Mouse (Mus musculus): ENCODE measurements around the gene St6galnac3. TPM values are rescaled to one million over a fixed set of nuclear protein-coding genes. Genes with fewer than 3 reads are reported as not detected.

Gene St6galnac3
- polyA plus RNA-seq, 1 experiment, result 13.6 TPM

DNA sequence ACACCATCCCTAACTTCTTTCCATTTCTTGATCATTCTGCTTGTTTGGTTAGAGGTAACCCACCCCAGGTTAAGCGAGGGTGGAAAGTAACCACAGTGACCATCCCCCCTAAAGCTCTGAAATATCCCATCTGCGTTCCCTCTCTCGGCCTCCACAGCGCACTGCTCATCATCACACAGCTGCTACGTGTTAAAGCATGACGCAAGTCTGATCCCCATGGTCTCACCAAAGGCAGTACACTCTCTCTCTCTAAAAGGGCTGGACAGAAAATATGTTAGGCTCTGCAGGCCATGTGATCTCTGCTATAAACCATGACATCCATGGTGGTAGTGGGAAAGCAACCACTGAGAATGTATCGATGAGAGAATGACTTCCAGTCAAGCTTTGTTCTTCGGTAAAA lies 14.4 kb upstream of the St6galnac3 start:
- 90% methylated on average over 8 of the region's 8 CpGs for WGBS
- TF ChIP-seq CTCF (IDR thresholded peaks at IDR 0.05; ENCODE audit: control insufficient read depth, insufficient read depth, low read length), result no peak
- no peak for TF ChIP-seq POLR2A (IDR thresholded peaks at IDR 0.05; ENCODE audit: borderline replicate concordance, control insufficient read depth, low read depth, low read length)
- no peak overlapping the region for H3K27ac ChIP-seq (ENCODE audit: control insufficient read depth, insufficient read depth, low read depth, low read length, poor library complexity)

DNA sequence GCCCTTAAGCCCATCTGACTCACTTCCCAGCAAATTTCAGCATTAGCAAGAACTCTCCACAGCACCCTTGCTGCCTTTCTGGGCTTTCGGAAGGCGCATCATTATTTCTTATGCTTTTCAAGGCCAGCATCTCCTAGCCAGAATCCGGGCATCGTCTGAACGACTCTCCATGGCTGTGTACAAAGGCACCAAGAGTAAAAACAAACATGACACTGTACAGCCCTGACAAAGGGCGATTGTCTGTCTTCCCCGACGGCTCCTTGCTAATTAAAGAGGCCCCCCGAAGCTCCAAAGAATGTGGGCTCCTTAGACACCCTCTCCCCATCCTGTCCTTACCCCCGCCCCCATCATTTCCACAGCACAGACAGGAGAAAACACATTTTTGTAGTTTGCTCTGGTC lies 13.4 kb upstream of the St6galnac3 start:
- H3K4me1 ChIP-seq (ENCODE audit: control insufficient read depth, insufficient read depth, low read length), result peaks cover 3% of the 10 kb centered on the region; the same call in 1 of the 2 replicates
- WGBS, result 78% methylated on average over 10 of the region's 10 CpGs
- H3K4me3 ChIP-seq (replicated peaks; ENCODE audit: control insufficient read depth, low read depth, low read length), result no peak overlapping the region
- no peak for TF ChIP-seq POLR2A (IDR thresholded peaks at IDR 0.05; ENCODE audit: borderline replicate concordance, control insufficient read depth, low read depth, low read length)
- TF ChIP-seq CTCF (IDR thresholded peaks at IDR 0.05; ENCODE audit: control insufficient read depth, insufficient read depth, low read length), result no peak
- H3K27ac ChIP-seq (ENCODE audit: control insufficient read depth, insufficient read depth, low read depth, low read length, poor library complexity), result no peak overlapping the region

More for the DNA sequence above, 14.4 kb upstream of the St6galnac3 start:
- Histone ChIP-seq H3K4me3 (replicated peaks; ENCODE audit: control insufficient read depth, low read depth, low read length) (no peak overlapping the region), H3K4me1 (ENCODE audit: control insufficient read depth, insufficient read depth, low read length) (no peaks in the 10 kb centered on the region)

DNA sequence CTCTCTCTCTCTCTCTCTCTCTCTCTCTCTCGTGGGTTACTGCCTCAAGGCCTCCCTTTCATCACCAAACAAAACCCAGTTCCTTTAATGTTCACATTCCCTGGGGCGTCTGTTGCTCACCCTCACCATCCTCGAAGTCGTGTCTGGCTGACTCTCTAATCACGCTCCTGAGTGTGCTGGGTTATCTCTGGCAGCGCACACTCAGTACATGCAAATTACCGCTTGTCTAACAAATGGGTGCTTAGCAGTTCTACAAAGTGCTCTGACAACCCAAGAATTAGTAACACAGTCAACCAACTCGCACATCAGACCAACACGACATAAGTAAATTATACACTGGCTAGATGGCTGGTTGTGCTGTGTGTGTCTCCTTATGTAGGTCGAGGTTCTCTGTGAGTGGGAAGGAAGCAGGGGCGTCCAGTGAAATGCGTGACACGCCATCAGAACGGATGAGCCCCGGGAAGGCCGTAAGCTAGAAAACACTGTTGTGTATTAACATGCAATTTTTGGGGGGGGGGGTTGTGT lies 11.8 kb upstream of the St6galnac3 start:
- 76% methylated on average over 16 of the region's 16 CpGs for WGBS
- TF ChIP-seq POLR2A (IDR thresholded peaks at IDR 0.05; ENCODE audit: borderline replicate concordance, control insufficient read depth, low read depth, low read length) (no peak), CTCF (IDR thresholded peaks at IDR 0.05; ENCODE audit: control insufficient read depth, insufficient read depth, low read length) (no peak)
- no peak overlapping the region for H3K4me3 ChIP-seq (replicated peaks; ENCODE audit: control insufficient read depth, low read depth, low read length)
- H3K27ac ChIP-seq (ENCODE audit: control insufficient read depth, insufficient read depth, low read depth, low read length, poor library complexity), result no peak overlapping the region
- peaks cover 4% of the 10 kb centered on the region; the same call in 1 of the 2 replicates for H3K4me1 ChIP-seq (ENCODE audit: control insufficient read depth, insufficient read depth, low read length)

DNA sequence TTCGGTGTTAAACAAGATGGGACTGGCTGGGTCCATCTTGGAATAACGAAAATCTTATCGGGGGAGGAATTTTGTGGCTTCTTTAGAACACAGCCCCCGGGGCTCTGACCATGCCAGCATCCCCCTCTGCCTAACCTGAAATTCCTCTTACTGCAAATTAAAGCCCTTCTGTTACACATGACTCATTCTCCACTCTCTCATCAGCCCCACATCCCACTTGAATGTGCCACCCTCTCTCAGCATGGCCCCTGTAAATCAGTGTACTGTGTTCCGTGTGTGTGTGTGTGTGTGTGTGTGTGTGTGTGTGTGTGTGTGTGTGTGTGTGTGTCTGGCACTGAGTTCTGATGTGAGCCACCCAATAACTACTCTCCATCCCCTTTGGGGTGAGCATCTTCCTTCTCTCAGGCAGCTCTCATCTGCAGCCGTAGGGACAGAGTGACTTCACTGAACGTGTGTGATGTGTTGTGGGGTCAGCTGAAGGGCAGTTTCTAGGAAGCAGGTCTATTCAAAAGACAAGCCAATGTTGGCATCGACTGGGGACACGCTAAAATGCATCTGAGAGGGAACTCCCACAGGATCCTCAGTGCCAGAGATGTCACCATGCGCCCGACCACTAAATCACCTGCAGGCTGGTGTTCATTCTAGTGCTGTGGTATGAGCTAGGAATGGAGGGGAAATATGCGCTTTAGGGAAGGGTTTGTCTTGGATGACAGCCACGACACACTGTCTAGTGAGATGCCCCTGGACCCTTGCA lies 11.0 kb upstream of the St6galnac3 start:
- H3K4me1 ChIP-seq (ENCODE audit: control insufficient read depth, insufficient read depth, low read length), result peaks cover 4% of the 10 kb centered on the region; the same call in 1 of the 2 replicates
- H3K27ac ChIP-seq (ENCODE audit: control insufficient read depth, insufficient read depth, low read depth, low read length, poor library complexity), result no peak overlapping the region
- TF ChIP-seq CTCF (IDR thresholded peaks at IDR 0.05; ENCODE audit: control insufficient read depth, insufficient read depth, low read length) (no peak), POLR2A (IDR thresholded peaks at IDR 0.05; ENCODE audit: borderline replicate concordance, control insufficient read depth, low read depth, low read length) (no peak)
- no peak overlapping the region for H3K4me3 ChIP-seq (replicated peaks; ENCODE audit: control insufficient read depth, low read depth, low read length)
- WGBS, result 83% methylated on average over 13 of the region's 13 CpGs

DNA sequence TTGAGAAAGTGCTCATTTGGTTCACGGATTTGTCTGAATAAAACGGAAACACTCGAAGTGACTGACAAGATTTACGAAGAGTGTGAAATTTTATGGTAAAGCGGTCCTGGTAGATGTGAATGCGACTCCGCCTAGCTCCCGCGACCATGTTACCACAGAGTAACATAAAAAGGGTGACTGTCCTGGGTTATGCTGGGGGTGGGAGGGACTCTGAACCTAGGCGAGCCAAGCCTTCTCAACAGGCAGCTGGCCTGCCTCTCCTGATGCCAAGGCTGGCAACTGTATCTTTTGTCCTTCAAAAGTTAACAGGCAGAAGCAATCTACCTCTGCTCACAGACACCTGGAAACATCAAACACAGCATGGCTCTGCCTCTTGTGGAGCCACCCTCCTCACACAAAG lies 9.8 kb upstream of the St6galnac3 start:
- H3K4me3 ChIP-seq (replicated peaks; ENCODE audit: control insufficient read depth, low read depth, low read length), result no peak overlapping the region
- no peak overlapping the region for H3K27ac ChIP-seq (ENCODE audit: control insufficient read depth, insufficient read depth, low read depth, low read length, poor library complexity)
- TF ChIP-seq CTCF (IDR thresholded peaks at IDR 0.05; ENCODE audit: control insufficient read depth, insufficient read depth, low read length), result no peak
- TF ChIP-seq POLR2A (IDR thresholded peaks at IDR 0.05; ENCODE audit: borderline replicate concordance, control insufficient read depth, low read depth, low read length), result no peak
- 83% methylated on average over 10 of the region's 10 CpGs for WGBS
- peaks cover 4% of the 10 kb centered on the region; the same call in 1 of the 2 replicates for H3K4me1 ChIP-seq (ENCODE audit: control insufficient read depth, insufficient read depth, low read length)

DNA sequence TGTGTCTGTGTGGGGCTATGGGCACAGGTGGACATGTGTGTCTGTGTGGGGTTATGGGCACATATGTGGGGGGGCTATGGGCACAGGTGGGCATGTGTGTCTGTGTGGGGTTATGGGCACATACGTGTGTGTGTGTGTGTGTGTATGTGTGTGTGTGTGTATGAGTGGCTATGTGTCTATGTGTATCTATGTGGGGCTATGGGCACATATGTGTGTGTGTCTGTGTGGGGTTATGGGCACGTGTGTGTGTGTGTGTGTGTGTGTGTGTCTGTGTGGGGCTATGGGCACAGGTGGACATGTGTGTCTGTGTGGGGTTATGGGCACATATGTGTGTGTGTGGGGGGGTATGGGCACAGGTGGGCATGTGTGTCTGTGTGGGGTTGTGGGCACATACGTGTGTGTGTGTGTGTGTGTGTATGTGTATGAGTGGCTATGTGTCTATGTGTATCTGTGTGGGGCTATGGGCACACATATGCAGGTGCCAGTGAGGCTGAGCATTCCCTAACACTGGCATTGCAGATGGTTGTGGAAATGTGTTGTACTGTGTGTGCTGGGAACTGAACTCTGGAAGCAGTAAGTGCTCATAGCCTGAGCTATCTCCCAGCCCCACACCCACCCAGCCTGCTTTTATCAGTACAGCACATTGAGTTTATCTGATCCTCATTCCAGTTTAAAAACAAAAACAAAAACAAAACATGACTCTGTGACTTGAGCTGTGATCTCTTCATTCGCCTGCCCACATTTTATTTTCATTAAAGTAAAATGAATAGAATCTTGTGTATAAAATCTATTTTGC lies 8.6 kb upstream of the St6galnac3 start:
- WGBS, result 82% methylated on average over 4 of the region's 4 CpGs
- H3K27ac ChIP-seq (ENCODE audit: control insufficient read depth, insufficient read depth, low read depth, low read length, poor library complexity), result peak overlapping the region; percentile 20; the same call in 1 of the 2 replicates

DNA sequence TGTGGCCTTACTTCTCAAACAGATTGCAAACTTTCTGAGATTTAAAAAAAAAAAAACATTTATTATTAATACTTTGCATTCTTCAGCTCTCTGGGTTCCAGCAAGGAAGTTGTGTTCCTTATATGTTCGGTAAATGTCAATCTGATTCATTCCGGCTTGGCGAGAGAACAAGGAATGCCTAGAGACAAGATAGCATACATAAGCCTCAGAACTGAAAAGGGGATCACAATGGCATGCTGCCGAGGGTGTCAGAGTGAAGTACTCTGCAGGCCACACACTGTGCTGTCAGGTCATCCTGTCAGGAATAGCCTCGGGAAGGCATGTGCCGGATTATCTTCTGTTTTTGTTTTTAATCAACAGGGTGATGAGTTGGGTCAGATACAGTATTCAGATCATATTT lies 7.8 kb upstream of the St6galnac3 start:
- H3K27ac ChIP-seq (ENCODE audit: control insufficient read depth, insufficient read depth, low read depth, low read length, poor library complexity), result no peak overlapping the region
- TF ChIP-seq CTCF (IDR thresholded peaks at IDR 0.05; ENCODE audit: control insufficient read depth, insufficient read depth, low read length), result no peak
- no peak for TF ChIP-seq POLR2A (IDR thresholded peaks at IDR 0.05; ENCODE audit: borderline replicate concordance, control insufficient read depth, low read depth, low read length)
- H3K4me3 ChIP-seq (replicated peaks; ENCODE audit: control insufficient read depth, low read depth, low read length), result no peak overlapping the region
- 87% methylated on average over 6 of the region's 6 CpGs for WGBS
- H3K4me1 ChIP-seq (ENCODE audit: control insufficient read depth, insufficient read depth, low read length), result peaks cover 4% of the 10 kb centered on the region; the same call in 1 of the 2 replicates

More for the DNA sequence above, 8.6 kb upstream of the St6galnac3 start:
- TF ChIP-seq CTCF (IDR thresholded peaks at IDR 0.05; ENCODE audit: control insufficient read depth, insufficient read depth, low read length), result no peak
- no peak for TF ChIP-seq POLR2A (IDR thresholded peaks at IDR 0.05; ENCODE audit: borderline replicate concordance, control insufficient read depth, low read depth, low read length)
- Histone ChIP-seq H3K4me1 (ENCODE audit: control insufficient read depth, insufficient read depth, low read length) (peaks cover 4% of the 10 kb centered on the region; the same call in 1 of the 2 replicates), H3K4me3 (replicated peaks; ENCODE audit: control insufficient read depth, low read depth, low read length) (no peak overlapping the region)

- no peak for TF ChIP-seq CTCF (IDR thresholded peaks at IDR 0.05; ENCODE audit: control insufficient read depth, insufficient read depth, low read length)
- no peak for TF ChIP-seq POLR2A (IDR thresholded peaks at IDR 0.05; ENCODE audit: borderline replicate concordance, control insufficient read depth, low read depth, low read length)
- Histone ChIP-seq H3K4me3 (replicated peaks; ENCODE audit: control insufficient read depth, low read depth, low read length) (no peak overlapping the region), H3K27ac (ENCODE audit: control insufficient read depth, insufficient read depth, low read depth, low read length, poor library complexity) (no peak overlapping the region), H3K4me1 (ENCODE audit: control insufficient read depth, insufficient read depth, low read length) (peaks cover 4% of the 10 kb centered on the region; the same call in 1 of the 2 replicates)
- 75% methylated on average over 6 of the region's 6 CpGs for WGBS
These were observed 7.1 kb upstream of the St6galnac3 start for GRCm38 (mm10) chr3:153732035-153732434.

Data from bone marrow, adult 2 months (tissue).